Mouse (Mus musculus) right cerebral cortex, postnatal 14 days (tissue): ENCODE measurements around the gene Hoxb8.

Experiments used
- DNase-seq: peaks from one replicate; pipeline ENCODE4 v3.0.0; 2022

Gene Hoxb8

DNA sequence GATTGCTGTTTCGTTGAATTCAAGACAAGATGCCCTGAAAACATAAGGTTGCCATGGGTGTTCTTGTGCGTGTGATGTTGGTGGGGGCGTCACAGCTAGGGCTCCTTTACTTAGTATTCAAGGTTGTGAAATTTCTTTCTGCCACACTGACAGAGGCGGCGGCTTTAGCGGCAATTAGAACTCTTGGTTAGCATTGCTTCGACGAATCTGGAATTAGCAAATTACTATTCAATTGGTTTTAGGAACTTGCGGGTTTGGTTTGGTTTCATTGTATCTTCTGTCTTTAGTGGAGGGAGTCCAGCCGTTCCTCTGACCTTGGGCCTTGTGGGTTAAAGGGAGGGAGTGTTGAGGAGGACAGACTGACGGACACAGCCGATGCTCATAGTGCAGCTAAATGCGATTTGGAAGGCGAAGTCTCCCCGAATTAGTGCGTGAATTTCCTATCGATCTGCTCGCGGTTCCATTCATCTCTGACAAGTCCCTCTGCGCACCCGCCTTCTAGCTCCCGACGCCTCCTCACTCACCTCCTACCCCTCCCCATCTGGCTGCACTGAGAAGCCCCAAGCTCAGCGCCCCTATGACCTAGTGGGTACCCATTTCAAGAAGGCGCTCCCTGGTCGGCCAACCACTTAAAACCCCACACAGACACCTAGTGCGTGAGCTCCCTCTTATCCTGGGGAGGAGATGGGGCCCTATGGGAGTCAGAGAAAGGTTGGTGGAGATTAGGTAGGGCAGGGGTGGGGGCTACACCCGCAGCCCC, 36.1 kb downstream of the Hoxb8 start, which contains the start of gene Hoxb4:
Gene Hoxb4, plus strand, starts transcription at position 660 of the 760 bp plus-strand sequence.
- DNase-seq = no peak

DNA sequence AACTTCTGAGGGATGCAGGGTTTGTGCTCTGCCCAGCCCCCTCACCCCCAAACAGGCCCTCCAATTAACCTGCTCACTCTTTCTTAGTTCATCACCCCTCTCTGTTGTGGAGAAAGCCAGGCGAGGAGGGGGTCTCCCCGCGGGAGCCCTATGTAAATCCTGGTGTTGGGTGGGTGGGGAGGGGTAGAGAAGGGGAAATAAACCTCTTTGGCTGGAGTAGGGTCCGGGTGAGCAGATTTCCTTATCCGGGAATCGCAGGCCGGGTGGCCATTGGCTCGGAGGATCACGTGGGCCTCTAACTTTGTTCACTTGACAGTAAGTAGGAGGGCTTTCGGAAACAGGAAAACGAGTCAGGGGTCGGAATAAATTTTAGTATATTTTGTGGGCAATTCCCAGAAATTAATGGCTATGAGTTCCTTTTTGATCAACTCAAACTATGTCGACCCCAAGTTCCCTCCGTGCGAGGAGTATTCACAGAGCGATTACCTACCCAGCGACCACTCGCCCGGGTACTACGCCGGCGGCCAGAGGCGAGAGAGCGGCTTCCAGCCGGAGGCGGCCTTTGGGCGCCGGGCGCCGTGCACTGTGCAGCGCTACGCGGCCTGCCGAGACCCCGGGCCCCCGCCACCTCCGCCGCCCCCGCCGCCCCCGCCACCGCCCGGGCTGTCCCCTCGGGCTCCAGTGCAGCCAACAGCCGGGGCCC, 36.8 kb downstream of the Hoxb8 start:
- DNase-seq = no peak

DNA sequence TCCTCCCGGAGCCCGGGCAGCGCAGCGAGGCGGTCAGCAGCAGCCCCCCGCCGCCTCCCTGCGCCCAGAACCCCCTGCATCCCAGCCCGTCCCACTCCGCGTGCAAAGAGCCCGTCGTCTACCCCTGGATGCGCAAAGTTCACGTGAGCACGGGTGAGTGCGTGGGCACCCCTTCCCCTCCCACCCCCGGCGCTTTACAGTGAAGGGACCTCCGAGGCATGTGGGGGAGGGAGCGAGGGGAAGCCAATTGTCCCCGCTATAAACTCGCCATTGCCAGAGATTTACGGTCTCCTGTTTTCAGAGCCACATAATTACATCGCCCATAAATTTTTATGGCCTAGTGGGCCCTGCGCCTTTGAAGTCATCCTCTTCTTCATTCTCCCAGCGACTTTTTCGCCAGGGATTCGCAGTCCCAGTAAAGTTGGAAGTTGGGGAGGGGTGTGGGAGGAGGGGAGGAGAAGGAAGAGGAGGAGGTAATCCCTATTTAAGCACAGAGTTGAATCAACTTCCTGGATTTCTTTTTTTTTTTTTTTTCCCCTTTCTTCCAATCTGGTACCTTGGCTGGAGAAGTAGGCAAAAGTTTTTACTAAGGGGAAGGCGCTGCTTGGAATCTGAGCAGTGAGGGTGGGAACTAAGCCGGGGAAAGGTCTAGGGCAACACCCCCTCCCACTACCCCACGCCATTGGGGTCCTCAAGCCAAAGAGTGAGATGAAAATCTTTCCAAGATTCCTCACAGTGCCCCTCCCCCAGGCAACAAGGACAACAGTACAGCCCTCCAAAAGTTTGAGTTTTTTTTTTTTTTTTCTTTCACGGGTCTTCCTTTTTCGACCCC, 37.6 kb downstream of the Hoxb8 start:
- DNase-seq = no peak

GRCm38 (mm10) chr11:96319910-96320309, 38.2 kb downstream of the Hoxb8 start:
- no peak for DNase-seq

- no peak for DNase-seq
These were observed 39.0 kb downstream of the Hoxb8 start for GRCm38 (mm10) chr11:96320688-96321087.

DNA sequence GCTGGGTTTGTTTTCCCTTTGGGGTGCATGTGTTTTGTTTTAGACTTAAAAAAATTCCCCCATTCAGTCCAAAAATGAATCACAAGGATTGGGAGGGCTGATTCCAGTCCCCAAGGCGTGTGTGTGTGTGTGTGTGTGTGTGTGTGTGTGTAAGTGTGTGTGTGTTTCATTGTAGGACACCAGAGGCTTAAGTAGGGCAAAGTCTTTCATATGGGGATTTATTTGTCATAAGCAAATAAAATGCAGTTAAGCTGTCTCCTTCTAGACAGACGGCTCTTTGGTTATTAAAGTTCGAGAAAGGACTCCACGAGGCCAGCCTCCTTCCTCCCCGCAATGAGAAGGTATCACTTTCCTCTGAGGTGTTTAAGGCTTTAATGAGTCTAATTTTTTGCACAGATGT, 40.1 kb downstream of the Hoxb8 start:
- no peak for DNase-seq

GRCm38 (mm10) chr11:96322738-96323137, 41.0 kb downstream of the Hoxb8 start:
- no peak for DNase-seq

- DNase-seq = no peak
These were observed 41.4 kb downstream of the Hoxb8 start, which contains the start of gene Hoxb3 for GRCm38 (mm10) chr11:96323154-96323553. Gene Hoxb3 (plus strand): TSS chr11:96323326.

DNA sequence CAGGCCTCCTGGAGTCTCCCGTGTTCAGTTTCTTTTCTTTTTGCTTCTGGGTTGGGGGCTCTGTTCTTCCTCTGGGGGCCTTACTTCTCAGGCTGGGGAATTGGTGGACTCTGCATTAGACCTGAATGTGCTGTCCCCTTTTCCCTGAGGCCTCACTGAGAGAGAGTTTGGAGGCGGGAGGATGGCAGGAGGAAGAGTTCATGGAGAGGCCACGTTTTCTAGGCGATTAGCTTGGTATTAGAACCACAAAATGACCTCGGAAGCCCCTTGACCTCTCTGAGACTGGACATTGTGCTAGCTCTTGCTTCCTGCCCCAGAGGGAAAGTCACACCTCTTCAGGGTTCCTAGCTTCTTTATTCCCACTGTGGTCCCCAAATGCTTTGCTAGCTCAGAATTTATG, 42.4 kb downstream of the Hoxb8 start:
- DNase-seq = no peak

GRCm38 (mm10) chr11:96324965-96325364, 43.3 kb downstream of the Hoxb8 start:
- no peak for DNase-seq

- no peak for DNase-seq
These were observed 44.1 kb downstream of the Hoxb8 start for GRCm38 (mm10) chr11:96325747-96326212.

DNA sequence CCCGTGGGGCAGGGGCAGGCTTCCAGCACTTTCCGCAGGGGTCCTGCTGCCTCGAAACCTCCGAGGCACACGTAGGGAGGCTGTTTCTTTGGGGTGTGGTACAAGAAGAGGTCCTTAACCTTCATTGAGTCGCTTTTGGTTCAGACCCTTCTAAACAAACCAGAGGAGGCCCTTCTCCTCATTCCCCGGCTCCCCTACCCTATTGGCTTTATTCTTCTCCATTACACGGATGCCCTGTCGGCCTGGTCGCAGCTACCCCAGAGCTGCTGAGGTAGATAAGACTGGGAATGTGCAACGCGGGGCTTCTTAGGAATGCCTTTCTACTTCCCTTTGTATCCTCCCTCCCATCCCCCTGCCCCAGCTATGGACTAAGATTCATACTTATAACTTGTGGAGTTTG, 45.0 kb downstream of the Hoxb8 start:
- DNase-seq = no peak

DNA sequence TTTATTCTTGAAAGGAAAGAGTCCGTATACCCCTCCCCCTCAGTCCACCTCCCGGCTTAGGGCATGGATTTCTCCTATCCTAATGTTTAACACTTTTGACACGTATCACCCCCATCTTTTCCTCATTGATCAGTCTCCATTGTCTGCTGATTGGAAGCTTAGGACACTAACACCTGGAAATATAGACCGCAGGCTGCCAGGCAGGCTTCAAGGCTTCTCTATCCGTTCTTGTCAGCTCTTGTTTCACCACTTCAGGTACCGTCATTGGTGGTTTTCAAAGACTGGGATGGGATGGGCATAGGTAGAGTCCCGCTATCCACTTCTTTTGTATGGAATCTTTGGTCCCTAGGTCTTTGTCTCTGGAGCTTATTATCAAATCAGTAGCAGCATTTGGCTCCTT, 45.4 kb downstream of the Hoxb8 start:
- DNase-seq = no peak

DNA sequence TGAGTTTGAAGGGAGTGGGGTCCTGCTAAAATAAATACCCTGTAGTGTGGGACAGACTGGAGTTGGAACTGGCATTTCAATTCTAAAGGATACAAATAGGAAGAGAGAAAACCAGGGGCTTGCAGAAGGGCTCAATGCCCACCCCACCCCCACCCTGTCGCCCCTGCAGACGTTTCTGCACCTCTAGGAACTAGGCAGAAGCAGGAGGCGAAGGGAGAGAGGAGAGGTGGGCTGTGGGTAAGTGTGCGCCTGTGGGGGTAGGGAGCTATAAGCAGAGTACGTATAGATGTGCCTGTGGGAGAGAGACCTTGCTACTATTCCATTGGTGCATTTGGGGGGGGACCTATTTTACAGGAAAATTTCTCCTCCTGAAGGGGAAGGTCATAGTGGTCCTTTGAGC, 46.0 kb downstream of the Hoxb8 start:
- no peak for DNase-seq

DNA sequence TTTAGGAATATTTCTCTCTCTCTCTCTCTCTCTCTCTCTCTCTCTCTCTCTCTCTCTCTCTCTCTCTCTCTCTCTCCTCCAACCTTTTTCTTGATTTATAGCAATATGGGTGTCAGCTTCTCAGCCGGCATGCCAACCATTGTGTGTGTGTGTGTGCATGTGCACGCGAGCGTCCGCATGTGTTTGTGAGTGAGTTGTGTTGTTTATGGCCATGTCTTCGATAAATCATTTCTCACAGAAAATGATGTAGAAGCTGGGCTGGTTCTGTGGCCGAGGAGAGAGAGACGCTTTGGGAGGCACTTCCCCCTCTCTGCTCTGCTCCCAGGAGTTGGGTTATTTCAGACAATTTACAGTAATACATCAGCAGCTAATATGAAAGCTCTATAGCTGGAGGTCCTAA, 46.9 kb downstream of the Hoxb8 start:
- no peak for DNase-seq

- DNase-seq = no peak
These were observed 50.4 kb downstream of the Hoxb8 start for GRCm38 (mm10) chr11:96332105-96332504.

- DNase-seq = no peak
These were observed 50.9 kb downstream of the Hoxb8 start for GRCm38 (mm10) chr11:96332618-96333032.

DNA sequence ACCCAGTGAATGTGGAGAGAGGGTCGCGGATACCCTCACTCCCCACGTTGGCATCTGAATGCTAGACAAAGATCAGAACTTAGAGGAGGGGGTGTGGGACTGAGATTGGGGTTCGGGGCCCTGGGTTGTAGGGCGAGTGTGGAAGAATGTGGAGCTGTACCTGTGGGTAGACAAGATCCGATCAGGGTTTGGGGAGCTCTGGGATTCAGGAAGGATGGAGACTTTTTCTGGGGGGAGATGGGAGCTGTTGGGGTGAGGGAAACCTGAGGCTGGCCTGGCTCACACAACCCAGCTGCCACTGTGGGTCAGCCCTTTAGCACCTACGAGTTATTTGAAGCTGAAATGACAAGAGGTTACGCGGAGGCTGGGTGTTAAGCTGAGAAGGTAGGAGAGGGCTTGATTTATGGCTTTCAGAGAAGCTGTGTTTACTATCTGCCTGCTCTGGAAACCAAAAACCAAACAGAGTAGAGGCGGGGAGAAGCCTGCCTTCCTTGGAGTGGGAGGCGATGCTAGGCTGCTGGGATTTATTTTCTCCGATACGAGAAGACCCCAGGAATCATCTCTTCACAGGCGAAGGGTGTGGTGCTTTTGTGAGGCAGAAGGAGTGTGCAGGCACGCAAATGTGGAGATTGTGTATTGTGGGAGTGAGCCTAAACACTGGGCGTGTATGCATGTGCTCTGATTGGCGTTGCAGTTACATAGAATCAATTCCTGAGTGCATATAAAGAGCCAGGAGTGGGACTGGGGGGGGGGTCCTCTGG, 51.7 kb downstream of the Hoxb8 start:
- no peak for DNase-seq

DNA sequence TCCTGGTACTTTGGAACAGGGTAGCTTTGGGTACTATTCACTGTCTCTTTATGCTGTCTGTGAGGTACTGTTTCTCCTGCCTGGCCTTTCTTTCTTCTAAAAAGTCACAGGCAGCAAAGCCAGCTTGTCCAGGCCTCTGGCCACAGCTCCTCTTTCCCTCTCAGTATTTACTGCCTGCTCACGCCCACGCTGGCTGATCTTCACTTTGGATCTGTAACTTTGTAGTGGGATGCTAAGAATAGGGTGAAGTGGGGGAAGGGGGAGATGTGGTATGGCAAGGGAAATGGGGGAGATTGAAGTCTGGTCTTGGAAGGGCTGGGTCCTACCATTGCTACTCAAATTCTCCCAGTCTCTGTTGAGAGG, 52.3 kb downstream of the Hoxb8 start:
- no peak for DNase-seq
